Mouse (Mus musculus) lung, embryonic 15.5 days (tissue): ENCODE measurements around the gene Gpr160. TPM values are rescaled to one million over a fixed set of nuclear protein-coding genes. Genes with fewer than 3 reads are reported as not detected.

Experiments
- ATAC-seq: fragments of 200-750 bp; cut with Nextera tagmentation; 2 replicates; pipeline ENCODE4 v1.8.0; 2017; ENCODE audit warnings: moderate number of reproducible peaks, borderline replicate concordance; ENCODE audit not compliant: low FRiP score, low TSS enrichment; ENCODE audit errors: extremely low read depth
- H3K27ac ChIP-seq: fragments of 300-500 bp; sonication (generic); 2 replicates; pipeline ENCODE4 v1.5.1; 2015; ENCODE audit warnings: moderate library complexity, mild to moderate bottlenecking, inconsistent platforms
- H3K27me3 ChIP-seq: fragments of 300-500 bp; sonication (generic); 2 replicates; pipeline ENCODE4 v1.6.1; 2015; ENCODE audit warnings: inconsistent platforms
- H3K36me3 ChIP-seq: fragments of 300-500 bp; sonication (generic); 2 replicates; pipeline ENCODE4 v1.6.1; 2015; ENCODE audit warnings: inconsistent platforms
- H3K4me1 ChIP-seq: fragments of 300-500 bp; sonication (generic); 2 replicates; pipeline ENCODE4 v1.6.1; 2015; ENCODE audit warnings: inconsistent platforms
- H3K4me2 ChIP-seq: fragments of 300-500 bp; sonication (generic); 2 replicates; pipeline ENCODE4 v1.6.1; 2015; ENCODE audit warnings: inconsistent platforms, mild to moderate bottlenecking, moderate library complexity
- H3K4me3 ChIP-seq: fragments of 300-500 bp; sonication (generic); 2 replicates; pipeline ENCODE4 v1.5.1; 2015; ENCODE audit warnings: mild to moderate bottlenecking, inconsistent platforms
- H3K9ac ChIP-seq: fragments of 300-500 bp; sonication (generic); 2 replicates; pipeline ENCODE4 v1.6.1; 2015; ENCODE audit warnings: inconsistent platforms
- H3K9me3 ChIP-seq: fragments of 300-500 bp; sonication (generic); 2 replicates; pipeline ENCODE4 v1.6.1; 2016; ENCODE audit warnings: inconsistent platforms
- WGBS: fragments of 180-500 bp; shearing (Covaris S2); methylation state at CpG from one replicate; pipeline ENCODE4 v1.1.7; 2015; 5-methylcytosine and 5-hydroxymethylcytosine counted together
- polyA plus RNA-seq: library from polyadenylated mRNA; unstranded; fragments of >200 nt; fragmentation: Nextera tagmentation; extraction: Ambion mirVana; gene quantifications from 2 replicates; pipeline ENCODE4 v1.2.1, GENCODE M21; 2015

The Gpr160 gene
- polyA plus RNA-seq, 1 experiment from 2014 or later = 5.2 TPM

DNA sequence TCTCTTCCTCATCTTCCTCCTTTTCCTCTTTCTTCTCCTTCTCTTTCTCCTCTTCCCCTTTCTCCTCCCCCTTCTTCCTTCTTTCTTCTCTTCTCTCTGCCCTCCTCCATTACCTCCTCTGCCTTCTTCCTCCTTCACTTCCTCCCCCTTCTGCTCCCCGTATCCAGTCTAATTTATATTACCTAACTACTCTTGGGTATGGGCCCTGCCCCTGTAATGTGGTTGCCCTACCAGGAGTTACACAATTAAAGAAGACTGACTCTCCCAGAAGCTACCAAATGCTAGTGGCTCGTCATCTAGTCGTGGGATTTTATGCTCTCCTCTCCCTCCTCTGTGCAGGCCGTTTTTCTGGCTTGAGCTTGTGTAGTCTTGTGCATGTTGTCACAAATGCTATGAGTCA, 5.0 kb downstream of the Gpr160 start:
- 69% methylated on average over 4 of the region's 4 CpGs for WGBS
- no peak overlapping the region for H3K27ac ChIP-seq
- H3K27me3 ChIP-seq = peaks cover 4% of the 10 kb centered on the region; the same call in 1 of the 2 replicates
- no peak for ATAC-seq
- H3K36me3 ChIP-seq = no peaks in the 10 kb centered on the region
- H3K9me3 ChIP-seq = no peaks in the 10 kb centered on the region
- H3K4me3 ChIP-seq = no peak overlapping the region
- H3K4me1 ChIP-seq = peaks cover under 1% of the 10 kb centered on the region; the same call in 1 of the 2 replicates
- no peak overlapping the region for H3K4me2 ChIP-seq
- no peak overlapping the region for H3K9ac ChIP-seq

DNA sequence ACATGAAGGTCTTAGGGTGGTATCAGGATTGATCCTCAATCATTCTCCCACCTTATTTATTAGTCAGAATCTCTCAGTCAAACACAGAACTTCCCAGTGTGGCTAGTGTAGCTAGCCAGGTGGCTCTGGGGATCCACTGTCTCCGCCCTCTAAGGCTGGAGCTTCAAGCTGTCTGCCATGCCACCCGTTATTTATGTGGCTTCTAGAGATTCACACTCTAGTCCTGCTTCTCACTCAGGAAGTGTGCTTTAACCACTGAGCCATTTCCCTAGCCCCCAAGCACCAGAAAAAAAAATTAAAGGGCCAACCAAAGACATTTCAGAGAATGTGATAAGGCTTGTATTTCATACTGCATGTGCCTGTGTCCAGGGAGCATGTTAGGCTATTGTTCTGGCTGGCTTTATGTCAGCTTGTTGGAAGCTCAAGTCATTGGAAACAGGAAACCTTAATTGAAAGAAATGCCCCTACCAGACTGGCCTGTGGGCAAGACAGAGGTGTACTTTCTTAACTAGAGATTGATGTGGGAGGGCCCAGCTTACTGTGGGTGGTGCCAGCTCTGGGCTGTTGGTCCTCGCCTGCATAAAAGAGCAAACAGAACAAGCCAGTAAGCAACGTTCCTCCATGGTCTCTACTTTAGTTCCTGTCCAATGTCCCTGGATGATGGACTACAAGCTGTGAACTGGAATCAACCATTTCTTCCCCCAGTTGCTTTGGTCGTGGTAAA, 8.1 kb downstream of the Gpr160 start:
- no peak overlapping the region for H3K27ac ChIP-seq
- no peaks in the 10 kb centered on the region for H3K27me3 ChIP-seq
- no peaks in the 10 kb centered on the region for H3K36me3 ChIP-seq
- H3K9ac ChIP-seq = no peak overlapping the region
- no peak for ATAC-seq
- WGBS = 60% methylated on average over 5 of the region's 5 CpGs
- no peak overlapping the region for H3K4me3 ChIP-seq
- H3K4me2 ChIP-seq = no peak overlapping the region
- peaks cover 4% of the 10 kb centered on the region; the same call in 1 of the 2 replicates for H3K4me1 ChIP-seq
- no peaks in the 10 kb centered on the region for H3K9me3 ChIP-seq

DNA sequence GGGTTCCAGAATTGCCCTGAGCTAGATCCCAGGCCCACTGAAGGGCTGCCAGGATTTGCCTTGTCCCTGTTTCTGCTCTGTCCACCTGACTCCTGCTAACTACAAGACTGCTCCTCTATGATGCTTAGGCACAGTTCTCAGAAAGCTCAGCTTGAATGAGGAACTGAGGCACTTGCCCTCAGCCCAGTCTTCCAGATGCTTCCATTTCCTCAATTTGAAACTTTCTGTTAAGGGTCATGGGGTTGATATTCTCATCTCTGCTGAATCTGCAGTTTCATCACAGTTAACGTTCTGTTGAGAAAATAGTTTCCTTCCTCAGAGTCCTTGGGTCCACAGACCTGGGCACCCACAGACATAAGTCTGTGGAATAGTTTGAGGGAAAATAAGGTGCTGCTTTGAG, 8.9 kb downstream of the Gpr160 start:
- H3K27me3 ChIP-seq = no peaks in the 10 kb centered on the region
- no peak overlapping the region for H3K4me3 ChIP-seq
- H3K27ac ChIP-seq = no peak overlapping the region
- no peak overlapping the region for H3K4me2 ChIP-seq
- H3K36me3 ChIP-seq = no peaks in the 10 kb centered on the region
- H3K4me1 ChIP-seq = peaks cover 4% of the 10 kb centered on the region; the same call in 1 of the 2 replicates
- H3K9me3 ChIP-seq = no peaks in the 10 kb centered on the region
- ATAC-seq = no peak
- no peak overlapping the region for H3K9ac ChIP-seq
- WGBS = 63% methylated on average over 1 of the region's 1 CpGs

DNA sequence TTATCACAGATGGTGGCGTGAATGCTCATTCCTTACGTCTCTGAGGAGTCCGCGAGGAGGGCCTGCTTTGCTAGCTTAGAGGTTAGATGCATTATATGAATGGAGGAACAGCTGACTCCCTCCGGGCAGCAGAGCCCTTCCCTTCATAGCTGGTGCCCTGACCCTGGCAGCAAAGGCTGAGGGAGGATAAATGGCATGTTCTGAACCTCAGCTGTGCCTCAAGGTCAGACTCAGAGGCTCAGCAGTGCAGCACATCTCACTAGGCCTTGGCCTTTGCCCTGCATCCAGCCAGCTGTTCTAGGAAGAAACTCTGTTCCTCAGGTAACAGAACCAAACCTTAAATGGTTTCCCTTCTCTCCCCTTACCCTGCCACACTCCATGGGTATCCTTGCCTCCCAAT, 12.4 kb downstream of the Gpr160 start:
- H3K4me1 ChIP-seq = peaks cover 4% of the 10 kb centered on the region; the same call in 1 of the 2 replicates
- no peak for ATAC-seq
- no peak overlapping the region for H3K4me2 ChIP-seq
- H3K9me3 ChIP-seq = no peaks in the 10 kb centered on the region
- 65% methylated on average over 5 of the region's 5 CpGs for WGBS
- no peak overlapping the region for H3K9ac ChIP-seq
- no peak overlapping the region for H3K4me3 ChIP-seq
- no peaks in the 10 kb centered on the region for H3K27me3 ChIP-seq
- H3K36me3 ChIP-seq = no peaks in the 10 kb centered on the region
- H3K27ac ChIP-seq = no peak overlapping the region; the same call in 1 of the 2 replicates

DNA sequence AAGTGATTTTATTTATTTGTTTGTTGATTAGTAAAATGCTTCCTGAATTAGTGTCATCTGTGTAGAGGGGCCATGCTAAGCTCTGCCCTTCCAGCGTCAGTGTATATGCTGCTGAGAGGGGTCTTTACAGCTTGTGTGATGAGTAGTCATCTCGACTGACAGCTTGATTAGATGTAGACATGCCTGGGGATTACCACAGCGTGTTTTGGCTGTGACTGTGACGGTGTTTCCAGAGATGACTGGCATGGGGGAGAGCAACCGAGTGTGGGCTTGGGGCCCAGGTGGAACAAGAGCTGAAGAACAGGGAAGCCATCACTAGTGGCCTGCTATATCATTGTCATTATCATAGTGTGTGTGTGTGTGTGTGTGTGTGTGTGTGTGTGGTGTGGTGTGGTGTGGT, 12.9 kb downstream of the Gpr160 start:
- Histone ChIP-seq H3K4me1 (peaks cover 4% of the 10 kb centered on the region; the same call in 1 of the 2 replicates), H3K27ac (no peak overlapping the region), H3K4me2 (no peak overlapping the region), H3K9ac (no peak overlapping the region), H3K36me3 (no peaks in the 10 kb centered on the region), H3K9me3 (no peaks in the 10 kb centered on the region), H3K27me3 (no peaks in the 10 kb centered on the region), H3K4me3 (no peak overlapping the region)
- WGBS = 69% methylated on average over 5 of the region's 5 CpGs
- ATAC-seq = no peak

DNA sequence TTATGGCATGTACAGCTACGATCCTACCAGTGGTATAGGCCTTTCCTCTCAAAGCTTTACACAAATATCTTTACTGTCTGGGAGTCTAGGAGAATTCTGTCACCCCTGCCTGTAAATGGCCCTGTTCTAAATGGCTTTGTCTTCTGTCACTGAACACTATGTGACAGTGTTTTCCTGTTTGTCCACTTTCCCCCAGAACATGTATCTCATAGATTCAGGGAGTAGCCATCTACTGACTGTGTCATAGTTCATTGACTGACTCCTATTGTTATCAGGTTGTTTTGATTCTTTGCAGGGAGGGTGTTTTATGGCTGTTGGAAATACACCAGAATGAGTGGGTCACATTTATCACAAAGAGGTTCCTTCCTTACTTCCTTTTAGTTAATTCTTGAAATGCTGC, 14.2 kb downstream of the Gpr160 start:
- H3K9ac ChIP-seq = no peak overlapping the region
- H3K27me3 ChIP-seq = no peaks in the 10 kb centered on the region
- no peak overlapping the region for H3K4me3 ChIP-seq
- no peak overlapping the region for H3K27ac ChIP-seq
- no peaks in the 10 kb centered on the region for H3K9me3 ChIP-seq
- WGBS = 75% methylated on average over 1 of the region's 1 CpGs
- no peaks in the 10 kb centered on the region for H3K36me3 ChIP-seq
- ATAC-seq = no peak
- peaks cover 4% of the 10 kb centered on the region; the same call in 1 of the 2 replicates for H3K4me1 ChIP-seq
- H3K4me2 ChIP-seq = no peak overlapping the region

DNA sequence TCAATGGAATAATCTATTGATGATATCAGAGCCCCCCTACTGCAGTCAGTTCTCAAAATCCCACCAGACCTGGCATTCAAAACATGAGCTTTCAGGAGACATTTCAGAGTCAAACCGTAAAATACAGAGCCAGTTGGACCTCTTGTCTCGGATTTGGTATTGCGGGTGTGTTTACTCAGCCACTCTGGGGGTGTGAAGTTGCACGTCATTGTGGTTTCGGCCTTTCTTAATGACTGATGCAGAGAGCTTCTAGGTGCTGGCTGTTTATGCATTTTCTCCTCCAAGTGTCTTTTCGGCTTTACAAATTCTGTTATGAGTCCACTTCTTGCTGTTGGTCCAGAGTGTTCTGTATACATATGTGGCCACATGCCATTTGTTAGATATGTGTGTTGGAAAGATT, 21.0 kb downstream of the Gpr160 start:
- Histone ChIP-seq H3K9me3 (no peaks in the 10 kb centered on the region), H3K4me3 (no peak overlapping the region)

DNA sequence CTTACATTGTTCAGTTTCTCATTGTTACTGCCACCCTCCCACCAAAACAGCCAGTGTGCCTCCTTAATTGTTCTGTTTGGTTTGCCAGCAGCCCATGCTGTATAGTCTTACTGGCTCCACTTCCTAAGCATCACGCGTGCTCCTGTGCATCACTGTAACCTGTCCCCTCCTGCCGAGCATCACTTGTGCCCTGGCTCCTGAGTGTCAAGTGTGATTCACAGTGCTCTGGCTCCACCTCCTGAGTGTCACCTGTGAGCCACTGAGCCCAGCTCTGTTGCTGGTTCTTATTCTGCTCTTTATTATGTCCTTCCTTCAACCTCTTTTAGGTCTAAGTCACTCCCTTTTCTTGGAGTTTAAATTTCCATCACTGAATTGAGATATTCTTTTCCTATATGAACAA, 31.7 kb downstream of the Gpr160 start:
- Histone ChIP-seq H3K27ac (no peak overlapping the region), H3K4me2 (no peak overlapping the region), H3K27me3 (no peaks in the 10 kb centered on the region), H3K9me3 (no peaks in the 10 kb centered on the region), H3K9ac (no peak overlapping the region), H3K4me1 (no peaks in the 10 kb centered on the region), H3K36me3 (0 out of 2 replicates have a peak, but pooled peaks cover 2% of the 10 kb centered on the region), H3K4me3 (no peak overlapping the region)
- 77% methylated on average over 3 of the region's 3 CpGs for WGBS
- no peak for ATAC-seq

More for the DNA sequence above, 21.0 kb downstream of the Gpr160 start:
- Histone ChIP-seq H3K36me3 (no peaks in the 10 kb centered on the region), H3K4me2 (no peak overlapping the region), H3K27me3 (no peaks in the 10 kb centered on the region), H3K9ac (no peak overlapping the region), H3K27ac (no peak overlapping the region), H3K4me1 (no peaks in the 10 kb centered on the region)
- ATAC-seq = no peak
- WGBS = 74% methylated on average over 6 of the region's 6 CpGs

DNA sequence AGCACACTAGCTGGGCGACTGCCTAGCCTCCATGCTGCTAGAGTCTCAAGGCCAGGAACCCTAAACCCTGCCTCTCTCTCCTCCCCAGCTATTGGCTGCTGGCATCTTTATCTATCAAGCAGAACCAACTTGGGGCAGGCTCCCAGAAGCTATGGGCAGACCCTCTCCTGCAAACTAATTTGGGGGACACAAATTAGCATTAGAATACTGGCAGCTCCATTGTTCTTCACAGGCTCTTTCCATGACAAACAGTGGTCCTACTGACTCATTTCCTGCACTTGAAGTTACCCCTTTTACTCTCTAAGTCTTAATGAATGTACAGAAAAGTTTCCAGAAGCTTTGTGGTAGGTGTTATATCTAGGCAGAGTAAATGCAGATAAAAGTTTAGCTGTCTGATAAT, 33.3 kb downstream of the Gpr160 start:
- H3K9ac ChIP-seq = no peak overlapping the region
- H3K4me3 ChIP-seq = no peak overlapping the region
- no peak for ATAC-seq
- no peaks in the 10 kb centered on the region for H3K9me3 ChIP-seq
- H3K27ac ChIP-seq = no peak overlapping the region
- H3K4me2 ChIP-seq = no peak overlapping the region
- no peaks in the 10 kb centered on the region for H3K4me1 ChIP-seq
- 0 out of 2 replicates have a peak, but pooled peaks cover 5% of the 10 kb centered on the region for H3K36me3 ChIP-seq
- H3K27me3 ChIP-seq = no peaks in the 10 kb centered on the region
- 38% methylated on average over 1 of the region's 1 CpGs for WGBS

DNA sequence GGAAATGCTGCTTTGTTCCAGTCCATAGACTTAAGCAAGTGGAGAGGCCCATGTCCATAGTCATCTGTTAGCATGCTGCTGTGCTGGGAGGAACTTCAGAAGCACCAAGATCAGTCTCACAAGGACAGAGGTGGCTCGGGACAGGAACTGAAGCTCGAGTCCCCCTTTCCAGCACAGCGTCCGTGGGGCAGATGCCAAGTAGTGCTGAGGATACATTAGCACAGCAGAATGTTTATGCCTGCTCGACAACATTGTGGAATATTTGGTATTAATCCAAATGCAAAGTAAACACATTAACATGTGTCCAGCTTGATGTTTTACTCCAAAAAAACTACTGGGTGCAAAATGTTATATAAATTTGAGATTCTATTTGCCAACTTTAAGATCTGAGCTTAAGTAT, 41.0 kb downstream of the Gpr160 start:
- Histone ChIP-seq H3K4me2 (no peak overlapping the region), H3K27me3 (no peaks in the 10 kb centered on the region), H3K4me1 (0 out of 2 replicates have a peak, but pooled peaks cover 5% of the 10 kb centered on the region), H3K9ac (no peak overlapping the region), H3K9me3 (no peaks in the 10 kb centered on the region), H3K4me3 (no peak overlapping the region), H3K27ac (no peak overlapping the region), H3K36me3 (peaks cover 23% of the 10 kb centered on the region; the same call in 1 of the 2 replicates)
- peak; percentile 88; the same call in 1 of the 2 replicates for ATAC-seq
- WGBS = 36% methylated on average over 5 of the region's 5 CpGs

DNA sequence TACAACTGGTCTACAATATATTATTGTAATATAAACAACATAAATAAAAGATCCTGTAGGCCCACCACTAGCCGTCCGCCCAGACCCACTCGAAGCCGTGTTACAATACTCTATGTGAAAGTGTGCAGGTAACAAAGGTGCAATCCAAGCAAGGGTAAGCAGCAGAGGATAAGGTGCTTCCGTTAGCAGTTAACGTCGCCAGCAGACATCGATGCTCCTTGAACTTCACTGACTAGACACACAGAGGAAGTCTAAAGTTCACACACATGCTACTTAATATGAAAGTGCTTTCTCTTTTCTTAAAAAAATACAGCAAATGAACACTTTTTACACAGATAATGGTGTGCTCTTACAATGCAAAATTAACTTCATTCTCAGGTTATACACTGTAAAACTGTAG, 43.7 kb downstream of the Gpr160 start:
- Histone ChIP-seq H3K36me3 (peaks cover 22% of the 10 kb centered on the region), H3K27me3 (no peaks in the 10 kb centered on the region), H3K9ac (no peak overlapping the region), H3K4me3 (no peak overlapping the region), H3K9me3 (no peaks in the 10 kb centered on the region), H3K27ac (no peak overlapping the region), H3K4me2 (no peak overlapping the region), H3K4me1 (0 out of 2 replicates have a peak, but pooled peaks cover 5% of the 10 kb centered on the region)
- ATAC-seq = no peak
- WGBS = 92% methylated on average over 8 of the region's 8 CpGs

DNA sequence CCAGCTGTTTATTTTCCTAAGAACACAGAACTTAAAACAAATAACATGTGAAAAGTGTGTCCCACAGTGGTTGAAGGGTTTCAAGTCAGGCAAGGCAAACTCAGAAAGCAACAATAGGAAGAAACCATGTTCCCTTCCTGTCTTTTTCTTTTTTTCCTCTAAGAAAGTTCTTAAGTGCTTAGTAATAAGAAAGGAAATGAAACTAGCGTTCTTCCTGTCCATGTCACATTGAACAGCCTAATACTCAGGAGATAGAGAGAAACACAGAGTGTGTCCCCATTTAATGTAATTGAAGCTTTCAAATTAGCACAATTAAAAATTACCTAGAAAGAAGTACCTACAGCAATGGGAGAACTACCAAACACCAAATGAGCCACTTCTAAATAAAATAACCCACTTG, 48.9 kb downstream of the Gpr160 start:
- Histone ChIP-seq H3K36me3 (peaks cover 38% of the 10 kb centered on the region), H3K27me3 (no peaks in the 10 kb centered on the region), H3K4me1 (no peaks in the 10 kb centered on the region), H3K9ac (no peak overlapping the region), H3K4me2 (no peak overlapping the region), H3K9me3 (no peaks in the 10 kb centered on the region), H3K4me3 (no peak overlapping the region), H3K27ac (no peak overlapping the region)
- no peak for ATAC-seq
- 79% methylated on average over 1 of the region's 1 CpGs for WGBS
